Mouse (Mus musculus): ENCODE measurements at regions not wholly inside any gene's neighbourhood (a gene's known extent, or its start where the extent isn't known, plus 50 kb on each side); places are given as distances from the start of the nearest gene placed in this dataset.

DNA sequence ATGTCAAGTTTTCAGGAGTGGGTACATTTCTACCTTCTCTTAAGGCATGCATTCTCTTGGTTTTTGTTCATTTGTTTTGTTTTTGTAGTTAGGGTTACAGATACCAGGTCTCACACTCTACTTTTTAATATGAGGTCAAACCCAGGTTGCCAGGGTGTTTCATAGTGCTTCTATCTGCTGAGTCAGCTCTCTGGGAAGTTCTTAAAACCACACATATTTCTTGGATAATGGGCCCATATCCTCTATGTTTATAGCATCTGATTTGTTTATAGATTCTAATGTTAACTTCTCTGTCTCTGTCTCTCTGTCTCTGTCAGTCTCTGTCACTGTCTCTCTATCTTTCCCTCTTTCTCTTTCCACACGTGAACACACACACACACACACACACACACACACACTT is 114.6 kb upstream of the Cyyr1 start:
- no peak overlapping the region for H3K27ac ChIP-seq
- H3K4me3 ChIP-seq = no peak overlapping the region
- no peak for TF ChIP-seq CTCF (conservative IDR thresholded peaks at IDR 0.05)
- no peak for DNase-seq (ENCODE audit: low spot score in 2 of 2)

DNA sequence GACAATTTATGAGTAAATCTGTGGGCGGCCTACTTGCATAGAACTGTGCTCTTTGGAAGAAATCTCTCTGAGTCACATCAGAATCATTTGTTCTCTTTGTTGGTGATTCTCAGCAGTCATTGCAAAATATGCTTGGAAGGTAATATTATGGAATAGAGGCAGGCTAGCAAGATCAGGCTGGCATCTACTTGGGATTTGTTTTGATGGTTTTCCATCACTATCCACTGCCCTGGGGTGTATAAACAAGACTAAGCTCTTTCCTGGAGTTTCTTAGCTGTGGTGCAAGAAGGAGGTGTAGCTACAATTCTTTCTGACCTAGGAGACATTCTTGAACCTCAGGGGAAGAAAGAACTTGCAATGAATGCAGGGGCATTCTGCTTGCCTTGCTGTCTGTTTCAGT is 96.3 kb upstream of the Cyyr1 start:
- Histone ChIP-seq H3K27ac (no peak overlapping the region), H3K4me3 (no peak overlapping the region)
- no peak for TF ChIP-seq CTCF (conservative IDR thresholded peaks at IDR 0.05)
- DNase-seq (ENCODE audit: low spot score in 2 of 2) = peak in 1 of 2 experiments; percentile 3

GRCm38 (mm10) chr16:85640992-85641391 is 87.8 kb upstream of the Cyyr1 start:
- no peak for TF ChIP-seq CTCF (conservative IDR thresholded peaks at IDR 0.05)
- Histone ChIP-seq H3K27ac (no peak overlapping the region), H3K4me3 (no peak overlapping the region)
- DNase-seq (ENCODE audit: low spot score in 2 of 2) = no peak

- DNase-seq (ENCODE audit: low spot score in 2 of 2) = no peak
- no peak overlapping the region for H3K27ac ChIP-seq
- TF ChIP-seq CTCF (conservative IDR thresholded peaks at IDR 0.05) = no peak
- no peak overlapping the region for H3K4me3 ChIP-seq
Observed at GRCm38 (mm10) chr16:85637079-85637478, 83.9 kb upstream of the Cyyr1 start.

- H3K27ac ChIP-seq = no peak overlapping the region
- no peak overlapping the region for H3K4me3 ChIP-seq
- no peak for TF ChIP-seq CTCF (conservative IDR thresholded peaks at IDR 0.05)
- no peak for DNase-seq (ENCODE audit: low spot score in 2 of 2)
Observed at GRCm38 (mm10) chr16:85629738-85630137, 76.5 kb upstream of the Cyyr1 start.

- Histone ChIP-seq H3K4me3 (no peak overlapping the region), H3K27ac (no peak overlapping the region)
- no peak for DNase-seq (ENCODE audit: low spot score in 2 of 2)
- TF ChIP-seq CTCF (conservative IDR thresholded peaks at IDR 0.05) = no peak
Observed at GRCm38 (mm10) chr16:85624505-85624904, 71.3 kb upstream of the Cyyr1 start.

DNA sequence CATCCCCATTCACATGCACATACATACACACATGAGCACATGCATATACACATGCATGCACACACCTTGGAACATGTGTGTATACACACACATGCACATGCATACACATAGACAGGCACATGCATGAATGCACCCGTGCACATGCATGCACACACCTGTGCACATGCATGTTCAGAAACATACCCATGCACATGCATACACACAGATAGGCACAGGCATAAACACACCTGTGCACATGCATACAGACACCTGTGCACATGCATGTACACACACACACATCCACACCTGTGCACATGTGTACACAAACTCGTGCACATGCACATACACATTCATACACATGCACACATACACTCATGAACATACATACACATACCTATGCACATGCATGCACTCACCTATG is 50.9 kb upstream of the Cyyr1 start:
- TF ChIP-seq CTCF (conservative IDR thresholded peaks at IDR 0.05) = no peak
- Histone ChIP-seq H3K4me3 (no peak overlapping the region), H3K27ac (no peak overlapping the region)
- DNase-seq (ENCODE audit: low spot score in 2 of 2) = no peak

All from layer of hippocampus, adult 2 months (tissue).